Mouse (Mus musculus): ENCODE data around the gene Gstm2. TPM values are rescaled to one million over a fixed set of nuclear protein-coding genes. Genes with fewer than 3 reads are reported as not detected.

Gene Gstm2
- 306 and 436 TPM in 2 replicates for polyA plus RNA-seq (2012; rRNA removed; ENCODE audit: low replicate concordance)

GRCm38 (mm10) chr3:107986041-107986562, at the start of gene Gstm2:
Gene Gstm2, minus strand, starts transcription at chr3:107986453.

GRCm38 (mm10) chr3:108017473-108018189, 31.4 kb upstream of the Gstm2 start, which contains the start of gene Gstm1:
Gene Gstm1, minus strand, starts transcription at chr3:108017973.

DNA sequence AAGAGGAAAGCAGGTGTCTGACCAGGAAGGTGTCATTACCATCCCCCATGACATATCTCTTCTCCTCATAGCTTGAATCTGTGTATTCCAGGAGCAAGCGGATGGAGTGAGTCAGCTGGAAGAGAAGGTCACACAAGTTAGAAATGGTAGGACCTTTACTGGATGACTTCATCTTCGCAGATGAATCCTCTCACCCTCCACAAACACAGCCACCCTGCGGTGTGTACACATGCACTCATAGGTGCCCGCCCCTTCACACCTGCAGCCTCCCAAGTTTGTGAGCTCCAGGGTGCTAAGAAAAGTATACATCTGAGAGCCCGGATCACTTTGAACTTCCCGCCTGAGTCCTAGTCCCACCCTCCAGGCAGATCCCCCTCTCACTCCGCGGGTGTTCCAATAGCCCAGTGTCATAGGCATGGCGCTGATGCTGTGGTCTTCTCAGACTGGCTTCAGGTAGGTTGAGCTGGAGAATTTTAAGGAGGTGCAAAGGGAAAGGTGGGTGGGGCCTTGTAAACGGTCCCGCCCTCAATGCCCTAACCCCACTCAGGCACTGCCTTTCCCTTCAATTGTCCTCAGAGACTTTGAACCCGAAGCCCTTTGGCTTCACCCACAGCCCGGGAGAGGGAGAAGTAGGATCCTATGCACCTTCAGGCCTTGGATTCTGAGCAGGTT, 17.4 kb downstream of the Gstm2 start, which contains the start of gene Gstm3:
Gstm3 (minus strand) TSS at position 560 of the 672 bp plus-strand sequence.

GRCm38 (mm10) chr3:107943239-107943990, 42.8 kb downstream of the Gstm2 start, which contains the start of gene Gstm6:
Gene Gstm6, minus strand, starts transcription at chr3:107943749.

Other genes with a start within 250 kb of the Gstm2 start
- 38.3 and 43.2 TPM in 2 replicates for gene Csf1, start 226.0 kb downstream of the Gstm2 start, polyA plus RNA-seq (2012; rRNA removed; ENCODE audit: low replicate concordance)
- 0.08 TPM in 1 of 2 replicates, not detected in the other for gene Eps8l3, start 109.2 kb downstream of the Gstm2 start, polyA plus RNA-seq (2012; rRNA removed; ENCODE audit: low replicate concordance)
- 53.6 and 82.3 TPM in 2 replicates for gene Gstm5, start 90.6 kb downstream of the Gstm2 start, polyA plus RNA-seq (2012; rRNA removed; ENCODE audit: low replicate concordance)
- 17.0 and 213 TPM in 2 replicates for gene Gstm7, start 54.6 kb downstream of the Gstm2 start, polyA plus RNA-seq (2012; rRNA removed; ENCODE audit: low replicate concordance)
- 2.5 and 5.5 TPM in 2 replicates for gene Gstm6, start 42.7 kb downstream of the Gstm2 start, polyA plus RNA-seq (2012; rRNA removed; ENCODE audit: low replicate concordance)
- not detected in 2 replicates for gene Gstm3, start 17.2 kb downstream of the Gstm2 start, polyA plus RNA-seq (2012; rRNA removed; ENCODE audit: low replicate concordance)
- gene Gstm1, start 31.5 kb upstream of the Gstm2 start, polyA plus RNA-seq (2012; rRNA removed; ENCODE audit: low replicate concordance), result 822 and 1,255 TPM in 2 replicates
- 28.3 and 47.0 TPM in 2 replicates for gene Gstm4, start 58.4 kb upstream of the Gstm2 start, polyA plus RNA-seq (2012; rRNA removed; ENCODE audit: low replicate concordance)
- 82.8 and 163 TPM in 2 replicates for gene Ampd2, start 100.2 kb upstream of the Gstm2 start, polyA plus RNA-seq (2012; rRNA removed; ENCODE audit: low replicate concordance)
- 0.16 and 0.91 TPM in 2 replicates for gene Gnat2, start 106.3 kb upstream of the Gstm2 start, polyA plus RNA-seq (2012; rRNA removed; ENCODE audit: low replicate concordance)
- gene Gnai3, start 159.7 kb upstream of the Gstm2 start, polyA plus RNA-seq (2012; rRNA removed; ENCODE audit: low replicate concordance), result 24.6 and 33.8 TPM in 2 replicates
- gene Gpr61, start 168.4 kb upstream of the Gstm2 start, polyA plus RNA-seq (2012; rRNA removed; ENCODE audit: low replicate concordance), result not detected in 2 replicates
- gene Amigo1, start 199.9 kb upstream of the Gstm2 start, polyA plus RNA-seq (2012; rRNA removed; ENCODE audit: low replicate concordance), result 9.1 and 22.1 TPM in 2 replicates
- gene Cyb561d1, start 214.8 kb upstream of the Gstm2 start, polyA plus RNA-seq (2012; rRNA removed; ENCODE audit: low replicate concordance), result 6.8 and 8.5 TPM in 2 replicates
- 4.9 and 18.9 TPM in 2 replicates for gene Atxn7l2, start 224.5 kb upstream of the Gstm2 start, polyA plus RNA-seq (2012; rRNA removed; ENCODE audit: low replicate concordance)
- gene Sypl2, start 240.2 kb upstream of the Gstm2 start, polyA plus RNA-seq (2012; rRNA removed; ENCODE audit: low replicate concordance), result 0.20 and 0.55 TPM in 2 replicates